Mouse (Mus musculus) ovary, adult 18-20 months (tissue): ENCODE measurements at regions not wholly inside any gene's neighbourhood (a gene's known extent, or its start where the extent isn't known, plus 50 kb on each side); places are given as distances from the start of the nearest gene placed in this dataset.

Experiments
- DNase-seq: peaks from one replicate; pipeline ENCODE4 v3.0.0; 2022; ENCODE audit warnings: low spot score, mixed read lengths

GRCm38 (mm10) chr6:101482635-101483465 lies 105.2 kb upstream of the Pdzrn3 start:
- peak; percentile 21 for DNase-seq

- DNase-seq, result no peak
Observed at GRCm38 (mm10) chr6:101473956-101474355, 96.3 kb upstream of the Pdzrn3 start.

- DNase-seq, result peak; percentile 2
Observed at GRCm38 (mm10) chr6:101473257-101473925, 95.7 kb upstream of the Pdzrn3 start.

- DNase-seq, result no peak
Observed at GRCm38 (mm10) chr6:101464910-101465309, 87.2 kb upstream of the Pdzrn3 start.

GRCm38 (mm10) chr6:101463812-101464320 lies 86.2 kb upstream of the Pdzrn3 start:
- DNase-seq, result no peak

- DNase-seq, result no peak
Observed at GRCm38 (mm10) chr6:101446720-101447119, 69.0 kb upstream of the Pdzrn3 start.

GRCm38 (mm10) chr6:101446316-101446715 lies 68.6 kb upstream of the Pdzrn3 start:
- no peak for DNase-seq

GRCm38 (mm10) chr6:101432769-101433168 lies 55.1 kb upstream of the Pdzrn3 start:
- DNase-seq, result no peak

- DNase-seq, result no peak
Observed at GRCm38 (mm10) chr6:101429634-101430033, 51.9 kb upstream of the Pdzrn3 start.
